Mouse (Mus musculus) neural tube, embryonic 14.5 days (tissue): Measurements from ENCODE around the gene Spred1. TPM values are rescaled to one million over a fixed set of nuclear protein-coding genes. Genes with fewer than 3 reads are reported as not detected.
"Not testable (repeated sequence)": the region's sequence is repeated elsewhere in the genome, so short reads cannot be mapped to it uniquely, and the experiment has no call there.

ENCODE experiments used
- ATAC-seq: fragments of 200-750 bp; cut with Nextera tagmentation; 2 replicates; pipeline ENCODE4 v1.8.0; 2017; ENCODE audit warnings: low read depth, mild to moderate bottlenecking, moderate TSS enrichment, moderate library complexity
- H3K27ac ChIP-seq: fragments of 300-500 bp; sonication (generic); 2 replicates; pipeline ENCODE4 v1.5.1; 2014; ENCODE audit warnings: low read depth, mild to moderate bottlenecking, control low read depth, low read length, moderate library complexity, mixed read lengths
- H3K27me3 ChIP-seq: fragments of 300-500 bp; sonication (generic); 2 replicates; pipeline ENCODE4 v1.6.1; 2014; ENCODE audit warnings: low read length; ENCODE audit not compliant: control insufficient read depth, insufficient read depth
- H3K36me3 ChIP-seq: fragments of 300-500 bp; sonication (generic); 2 replicates; pipeline ENCODE4 v1.6.1; 2014; ENCODE audit warnings: low read length, mixed read lengths; ENCODE audit not compliant: control insufficient read depth, insufficient read depth
- H3K4me1 ChIP-seq: fragments of 300-500 bp; sonication (generic); 2 replicates; pipeline ENCODE4 v1.6.1; 2014; ENCODE audit warnings: low read length; ENCODE audit not compliant: control insufficient read depth, insufficient read depth
- H3K4me2 ChIP-seq: fragments of 300-500 bp; sonication (generic); 2 replicates; pipeline ENCODE4 v1.6.1; 2014; ENCODE audit warnings: mild to moderate bottlenecking, low read depth, low read length, control low read depth
- H3K4me3 ChIP-seq: fragments of 300-500 bp; sonication (generic); 2 replicates; pipeline ENCODE4 v1.5.1; 2014; ENCODE audit warnings: low read depth, low read length, control low read depth, mixed read lengths
- H3K9ac ChIP-seq: fragments of 300-500 bp; sonication (generic); replicated peaks from 2 replicates; pipeline ENCODE4 v1.6.1; 2014; ENCODE audit warnings: low read depth, mild to moderate bottlenecking, control low read depth, low read length, mixed read lengths
- H3K9me3 ChIP-seq: fragments of 300-500 bp; sonication (generic); 2 replicates; pipeline ENCODE4 v1.6.1; 2016; ENCODE audit warnings: low read length; ENCODE audit not compliant: control insufficient read depth
- WGBS: fragments of 180-500 bp; shearing (Covaris S2); extraction: QIAGEN DNeasy Blood & Tissue Kit; methylation state at CpG from one replicate; pipeline ENCODE4 v1.1.7; 2014; 5-methylcytosine and 5-hydroxymethylcytosine counted together
- polyA plus RNA-seq: library from polyadenylated mRNA; unstranded; fragments of >200 nt; fragmentation: Nextera tagmentation; extraction: Ambion mirVana; gene quantifications from 2 replicates; pipeline ENCODE4 v1.2.1, GENCODE M21; 2014

The Spred1 gene
- polyA plus RNA-seq, 1 experiment from 2014 or later, result 16.0 TPM

DNA sequence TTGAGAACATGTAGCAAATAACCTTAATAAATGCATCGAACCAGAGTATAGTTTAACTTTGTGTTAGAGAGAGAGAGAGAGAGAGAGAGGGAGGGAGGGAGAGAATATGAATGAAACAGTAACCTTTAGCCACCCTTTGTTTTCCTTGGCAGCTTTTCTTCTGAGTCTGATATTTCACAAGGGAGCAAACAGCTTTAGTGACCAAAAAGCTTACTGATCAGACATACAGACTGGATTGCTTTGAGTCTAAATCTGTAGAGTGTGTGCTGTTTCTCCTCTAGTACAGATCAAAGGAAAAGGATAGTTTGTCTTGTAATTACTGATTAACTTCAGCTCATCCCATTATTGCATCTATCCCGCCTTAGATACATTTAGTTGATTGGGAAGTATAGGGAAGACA is 8.0 kb downstream of the Spred1 start:
- no peak for ATAC-seq
- H3K27me3 ChIP-seq, result no peaks in the 10 kb centered on the region

DNA sequence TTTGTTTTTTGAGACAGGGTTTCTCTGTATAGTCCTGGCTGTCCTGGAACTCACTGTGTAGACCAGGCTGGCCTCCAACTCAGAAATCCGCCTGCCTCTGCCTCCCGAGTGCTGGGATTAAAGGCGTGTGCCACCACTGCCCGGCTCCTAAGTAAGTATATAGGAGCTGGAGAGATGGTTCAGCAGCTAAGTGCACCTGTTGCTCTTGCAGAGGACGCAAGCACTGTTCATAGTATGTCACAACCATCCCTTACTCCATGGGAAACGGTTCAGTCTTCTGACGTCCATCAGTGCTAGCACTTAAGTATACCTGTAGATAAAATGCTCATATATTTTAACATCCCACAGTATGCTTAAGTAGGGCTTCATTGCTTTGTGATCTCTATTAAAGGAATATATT is 9.9 kb downstream of the Spred1 start:
- H3K4me2 ChIP-seq, H3K4me3 ChIP-seq, H3K27ac ChIP-seq, ATAC-seq, H3K4me1 ChIP-seq, H3K36me3 ChIP-seq, H3K9ac ChIP-seq, H3K27me3 ChIP-seq, H3K9me3 ChIP-seq: not testable (repeated sequence)
- WGBS, result 93% methylated on average over 7 of the region's 7 CpGs

More for the DNA sequence above, 8.0 kb downstream of the Spred1 start:
- Histone ChIP-seq H3K4me2 (no peak overlapping the region), H3K27ac (no peak overlapping the region), H3K4me1 (peaks cover 3% of the 10 kb centered on the region; the same call in 1 of the 2 replicates), H3K9me3 (no peaks in the 10 kb centered on the region), H3K36me3 (no peaks in the 10 kb centered on the region), H3K4me3 (no peak overlapping the region), H3K9ac (no peak overlapping the region)
- WGBS, result 81% methylated on average over 2 of the region's 2 CpGs

GRCm38 (mm10) chr2:117131910-117132309 is 10.7 kb downstream of the Spred1 start:
- no peak overlapping the region for H3K4me2 ChIP-seq
- no peak overlapping the region for H3K27ac ChIP-seq
- 80% methylated on average over 1 of the region's 1 CpGs for WGBS
- H3K27me3 ChIP-seq, result no peaks in the 10 kb centered on the region
- H3K9me3 ChIP-seq, result no peaks in the 10 kb centered on the region
- H3K4me3 ChIP-seq, result no peak overlapping the region
- no peaks in the 10 kb centered on the region for H3K4me1 ChIP-seq
- no peaks in the 10 kb centered on the region for H3K36me3 ChIP-seq
- ATAC-seq, result no peak
- H3K9ac ChIP-seq, result no peak overlapping the region

DNA sequence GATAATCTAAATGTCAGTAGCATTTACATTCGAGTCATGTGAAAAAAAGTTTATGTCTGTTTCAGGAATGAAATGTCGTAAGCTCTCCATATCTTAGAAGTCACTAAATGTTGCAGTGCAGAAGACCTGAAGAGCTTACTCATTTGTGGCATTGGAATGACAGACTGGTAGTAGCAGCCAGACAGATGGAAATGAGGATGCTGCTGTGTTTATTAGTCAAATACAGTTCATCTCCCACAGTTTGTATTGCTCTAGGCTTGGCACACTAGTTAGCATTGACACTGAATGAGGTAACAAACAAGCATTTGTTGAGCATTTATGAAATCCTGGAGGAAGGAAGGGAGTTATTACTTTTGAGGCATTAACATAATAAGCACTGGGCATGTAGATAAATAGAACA is 12.4 kb downstream of the Spred1 start:
- no peak for ATAC-seq
- H3K4me1 ChIP-seq, result no peaks in the 10 kb centered on the region
- no peak overlapping the region for H3K27ac ChIP-seq
- H3K27me3 ChIP-seq, result no peaks in the 10 kb centered on the region
- WGBS, result 87% methylated on average over 2 of the region's 2 CpGs
- no peaks in the 10 kb centered on the region for H3K36me3 ChIP-seq
- no peaks in the 10 kb centered on the region for H3K9me3 ChIP-seq
- no peak overlapping the region for H3K4me2 ChIP-seq
- no peak overlapping the region for H3K9ac ChIP-seq
- no peak overlapping the region for H3K4me3 ChIP-seq

DNA sequence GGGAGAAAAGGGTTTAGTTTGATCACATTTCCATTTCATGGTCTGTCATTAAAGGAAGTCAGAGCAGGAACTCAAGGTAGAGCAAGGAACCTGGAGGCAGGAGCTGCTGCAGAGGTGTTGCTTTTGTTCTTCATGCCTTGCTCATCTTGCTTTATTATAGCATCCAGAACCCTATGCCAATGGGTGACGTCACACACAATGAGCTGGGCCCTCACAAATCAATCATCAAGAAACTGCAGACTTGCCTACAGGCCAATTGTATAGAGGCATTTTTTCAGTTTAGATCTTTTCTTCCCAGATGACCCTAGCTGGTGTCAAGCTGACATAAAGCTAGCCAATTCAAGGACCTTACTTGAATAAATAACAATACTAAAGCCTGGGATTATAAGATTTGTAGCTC is 16.6 kb downstream of the Spred1 start:
- H3K4me3 ChIP-seq, result no peak overlapping the region
- no peak overlapping the region for H3K9ac ChIP-seq
- H3K4me2 ChIP-seq, result no peak overlapping the region
- 26% methylated on average over 1 of the region's 1 CpGs for WGBS
- no peak overlapping the region for H3K27ac ChIP-seq
- no peaks in the 10 kb centered on the region for H3K36me3 ChIP-seq
- no peaks in the 10 kb centered on the region for H3K27me3 ChIP-seq
- ATAC-seq, result no peak
- no peaks in the 10 kb centered on the region for H3K9me3 ChIP-seq
- H3K4me1 ChIP-seq, result no peaks in the 10 kb centered on the region

DNA sequence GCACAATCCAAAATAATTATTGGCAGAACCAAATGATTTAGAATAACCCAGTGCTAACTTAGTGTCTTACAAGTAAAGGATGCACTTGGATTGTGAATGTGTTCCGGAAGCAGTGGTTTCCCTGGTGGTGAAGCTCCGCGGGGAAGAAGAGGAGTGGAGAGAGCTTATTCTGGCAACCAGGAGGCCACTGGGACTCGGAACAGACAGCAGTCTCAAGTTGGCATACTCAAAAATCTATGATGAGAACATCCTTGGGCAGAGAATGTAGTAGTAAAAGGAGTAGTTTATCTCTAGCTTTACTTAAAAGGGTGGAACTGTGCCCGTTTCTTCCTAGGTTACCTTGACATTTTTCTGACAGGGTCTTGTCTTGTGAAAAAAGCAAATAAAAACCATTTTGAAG is 17.8 kb downstream of the Spred1 start:
- 89% methylated on average over 5 of the region's 5 CpGs for WGBS
- H3K27ac ChIP-seq, result no peak overlapping the region
- H3K36me3 ChIP-seq, result no peaks in the 10 kb centered on the region

GRCm38 (mm10) chr2:117139977-117140376 is 18.8 kb downstream of the Spred1 start:
- no peaks in the 10 kb centered on the region for H3K27me3 ChIP-seq
- no peaks in the 10 kb centered on the region for H3K36me3 ChIP-seq
- no peaks in the 10 kb centered on the region for H3K9me3 ChIP-seq
- H3K4me1 ChIP-seq, result no peaks in the 10 kb centered on the region
- H3K4me3 ChIP-seq, result no peak overlapping the region
- H3K27ac ChIP-seq, result no peak overlapping the region
- no peak for ATAC-seq
- WGBS, result 89% methylated on average over 1 of the region's 1 CpGs
- H3K9ac ChIP-seq, result no peak overlapping the region
- no peak overlapping the region for H3K4me2 ChIP-seq

More for the DNA sequence above, 17.8 kb downstream of the Spred1 start:
- H3K4me1 ChIP-seq, result no peaks in the 10 kb centered on the region
- no peak overlapping the region for H3K9ac ChIP-seq
- H3K27me3 ChIP-seq, result no peaks in the 10 kb centered on the region
- H3K9me3 ChIP-seq, result no peaks in the 10 kb centered on the region
- ATAC-seq, result no peak
- H3K4me2 ChIP-seq, result no peak overlapping the region
- no peak overlapping the region for H3K4me3 ChIP-seq

GRCm38 (mm10) chr2:117143106-117143505 is 21.9 kb downstream of the Spred1 start:
- WGBS, result 93% methylated on average over 4 of the region's 4 CpGs
- no peak overlapping the region for H3K4me3 ChIP-seq

DNA sequence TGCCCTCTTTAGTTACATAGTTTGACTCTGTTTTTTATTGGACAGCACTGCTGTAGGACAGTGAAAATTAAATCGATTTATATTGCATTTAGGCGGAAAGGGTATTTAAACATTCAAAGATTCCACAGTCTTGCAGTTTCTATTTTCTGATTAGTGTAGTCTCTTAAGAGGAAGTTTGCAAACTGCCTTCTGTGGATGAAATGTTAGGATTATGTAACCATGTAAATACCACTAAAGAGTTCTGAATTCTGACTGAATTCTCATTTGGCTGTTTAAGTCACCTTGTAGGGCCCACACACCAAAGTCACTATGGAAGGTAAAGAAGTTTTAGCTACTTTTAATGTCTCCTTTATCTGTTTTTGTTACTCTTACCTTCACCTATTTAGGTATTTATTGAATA is 24.9 kb downstream of the Spred1 start:
- no peak for ATAC-seq
- no peak overlapping the region for H3K27ac ChIP-seq
- 96% methylated on average over 2 of the region's 2 CpGs for WGBS
- no peaks in the 10 kb centered on the region for H3K27me3 ChIP-seq
- no peaks in the 10 kb centered on the region for H3K36me3 ChIP-seq
- no peak overlapping the region for H3K9ac ChIP-seq
- H3K4me1 ChIP-seq, result no peaks in the 10 kb centered on the region
- no peaks in the 10 kb centered on the region for H3K9me3 ChIP-seq
- no peak overlapping the region for H3K4me2 ChIP-seq
- no peak overlapping the region for H3K4me3 ChIP-seq

More at GRCm38 (mm10) chr2:117143106-117143505, 21.9 kb downstream of the Spred1 start:
- ATAC-seq, result no peak
- Histone ChIP-seq H3K9ac (no peak overlapping the region), H3K27ac (no peak overlapping the region), H3K36me3 (no peaks in the 10 kb centered on the region), H3K4me1 (no peaks in the 10 kb centered on the region), H3K27me3 (no peaks in the 10 kb centered on the region), H3K9me3 (no peaks in the 10 kb centered on the region), H3K4me2 (no peak overlapping the region)

DNA sequence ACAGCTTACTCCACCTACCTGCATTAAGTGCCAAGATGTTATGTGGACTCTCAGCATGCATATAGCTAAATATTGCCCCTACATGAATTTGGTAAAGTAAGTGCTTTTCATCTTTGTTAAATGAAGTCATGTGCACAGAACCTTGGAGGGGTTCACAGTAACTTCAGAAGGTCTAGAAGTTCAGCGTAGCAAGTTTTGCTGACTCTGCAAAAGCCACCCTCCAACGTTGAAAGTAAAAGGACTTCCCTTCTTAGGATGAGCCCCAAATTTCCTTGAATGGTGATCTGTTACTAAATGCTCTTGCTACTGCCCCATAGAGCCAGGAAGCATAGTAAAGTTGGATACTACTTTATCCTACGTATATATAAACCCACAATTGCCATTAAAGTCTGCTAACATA is 25.4 kb downstream of the Spred1 start:
- no peak for ATAC-seq
- 83% methylated on average over 3 of the region's 3 CpGs for whole genome bisulfite sequencing

More for the DNA sequence above, 25.4 kb downstream of the Spred1 start:
- Histone ChIP-seq H3K9ac (no peak overlapping the region), H3K4me1 (no peaks in the 10 kb centered on the region), H3K27ac (no peak overlapping the region), H3K4me2 (no peak overlapping the region), H3K36me3 (no peaks in the 10 kb centered on the region), H3K4me3 (no peak overlapping the region), H3K27me3 (no peaks in the 10 kb centered on the region), H3K9me3 (no peaks in the 10 kb centered on the region)
